Mouse (Mus musculus) embryo, embryonic 11.5 days (tissue): ENCODE data around the gene Tbl2.

Experiments used
- DNase-seq: peaks from one replicate; pipeline ENCODE4 v3.0.0-alpha.2; 2012; ENCODE audit warnings: low read depth, low spot score

The Tbl2 gene

DNA sequence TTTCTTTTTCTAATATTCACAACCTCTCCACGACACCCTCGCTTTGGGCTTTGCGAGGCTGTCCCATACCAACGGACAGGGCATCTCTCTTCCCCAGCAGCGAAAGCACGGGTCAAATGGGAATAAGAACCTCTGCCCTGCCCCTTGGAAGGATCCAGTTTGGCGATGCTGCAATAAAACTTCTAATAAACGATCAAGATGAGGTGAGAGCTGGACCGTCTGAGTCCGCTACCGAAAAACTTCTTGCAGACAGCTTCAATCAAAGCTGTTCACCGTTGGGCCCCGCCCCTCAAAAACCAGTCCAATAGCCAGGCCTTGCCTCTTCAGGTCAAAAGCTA lies 773 bp upstream of the Tbl2 start:
- no peak for DNase-seq

- no peak for DNase-seq
These were observed 342 bp downstream of the Tbl2 start for GRCm38 (mm10) chr5:135149820-135150178.

DNA sequence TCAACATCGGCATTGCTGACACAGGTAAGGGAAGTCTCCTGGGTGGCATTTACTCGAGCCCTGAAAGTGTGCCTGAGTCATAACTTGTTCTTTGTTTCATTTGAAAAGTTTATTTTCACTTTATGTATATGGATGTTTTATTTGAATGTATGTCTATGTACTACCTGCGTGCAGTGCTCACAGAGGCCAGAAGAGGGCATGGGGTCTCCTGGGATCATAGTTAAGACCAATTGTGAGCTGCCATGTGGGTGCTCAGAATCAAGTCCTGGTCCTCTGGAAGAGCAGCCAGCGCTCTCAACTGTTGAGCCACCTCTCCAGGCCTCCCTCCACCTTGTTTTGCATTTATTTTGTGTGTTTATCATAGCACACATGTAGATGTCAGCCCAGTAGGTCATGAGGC lies 7.0 kb downstream of the Tbl2 start:
- DNase-seq = no peak

DNA sequence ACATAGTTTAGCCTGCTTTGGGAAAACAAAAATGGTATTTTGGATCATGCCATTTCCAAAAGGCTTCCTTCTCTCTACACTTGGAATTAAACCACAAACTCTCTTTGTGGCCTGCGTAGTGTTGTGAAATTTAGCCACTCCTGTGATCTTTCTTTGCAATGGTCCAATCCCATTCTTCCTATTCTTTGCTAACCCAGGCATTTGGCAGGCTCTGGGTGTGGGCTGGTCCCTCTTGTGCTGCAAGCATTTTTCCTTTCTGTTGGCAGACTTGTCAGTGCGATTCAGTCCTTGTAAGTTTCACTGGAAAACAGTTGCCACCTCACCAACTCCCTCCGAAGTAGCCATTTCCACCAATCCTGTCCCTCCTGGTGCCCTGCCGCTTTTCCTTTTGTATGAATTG lies 11.8 kb downstream of the Tbl2 start:
- no peak for DNase-seq

DNA sequence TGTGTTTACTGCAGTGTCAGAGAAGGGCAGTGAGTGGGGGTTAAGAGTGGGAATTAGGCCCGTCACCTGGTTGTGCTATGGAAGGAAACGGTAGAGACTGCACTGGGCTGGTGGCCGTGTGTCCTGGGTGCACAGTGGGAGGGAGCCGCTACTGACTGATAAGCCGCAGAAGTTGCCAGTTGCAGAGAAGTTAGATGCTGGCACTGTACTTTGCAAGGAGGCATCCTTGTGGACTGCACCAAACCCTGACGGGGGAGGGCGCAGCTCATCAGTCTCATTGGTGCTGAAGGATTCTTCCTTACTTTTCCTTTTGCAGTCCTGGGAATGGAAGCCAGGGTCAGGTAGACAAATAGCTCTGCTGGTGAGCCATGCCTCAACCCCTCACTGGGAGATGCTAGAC lies 12.2 kb downstream of the Tbl2 start:
- DNase-seq = no peak

GRCm38 (mm10) chr5:135162361-135162760 lies 12.9 kb downstream of the Tbl2 start:
- DNase-seq = no peak

- no peak for DNase-seq
These were observed 13.4 kb downstream of the Tbl2 start for GRCm38 (mm10) chr5:135162821-135163220.

DNA sequence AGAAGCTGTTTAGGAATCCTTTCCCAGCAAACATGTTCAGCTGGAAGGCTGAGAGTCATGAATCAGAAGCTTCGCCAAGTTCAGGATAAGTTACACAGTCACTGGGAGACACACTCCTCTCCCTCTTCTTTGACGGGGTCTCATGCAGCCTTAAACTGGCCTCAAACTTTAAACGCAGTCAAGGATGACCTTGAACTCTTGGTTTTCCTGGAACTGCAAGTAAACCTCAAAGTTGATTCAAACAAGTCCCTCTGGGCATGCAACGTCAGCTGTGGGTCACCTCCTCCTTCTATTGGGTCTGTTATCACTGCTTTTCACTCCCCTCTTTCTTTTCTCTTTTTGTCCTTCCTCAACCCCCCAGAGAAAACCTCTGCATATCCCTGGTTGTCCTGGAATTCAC lies 17.5 kb downstream of the Tbl2 start:
- no peak for DNase-seq

DNA sequence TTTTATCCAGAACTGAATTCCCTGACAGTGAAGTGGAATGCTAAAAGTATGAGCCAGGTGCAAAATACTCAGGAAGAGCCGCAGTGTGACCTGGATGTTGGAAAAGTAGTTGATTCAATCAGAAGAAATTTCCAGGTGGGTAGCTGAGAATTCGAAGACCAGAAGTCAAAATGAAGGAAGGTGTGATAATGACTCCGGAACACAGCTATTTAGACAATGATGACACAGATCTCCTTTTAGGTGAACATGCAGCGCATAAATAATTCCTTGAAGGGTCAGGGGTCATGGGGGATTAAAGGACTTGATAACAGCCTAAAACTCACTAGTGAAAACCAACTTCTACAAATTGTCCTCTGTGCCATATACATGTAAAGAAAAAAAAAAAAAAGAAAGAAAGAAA lies 18.0 kb downstream of the Tbl2 start:
- DNase-seq = no peak

DNA sequence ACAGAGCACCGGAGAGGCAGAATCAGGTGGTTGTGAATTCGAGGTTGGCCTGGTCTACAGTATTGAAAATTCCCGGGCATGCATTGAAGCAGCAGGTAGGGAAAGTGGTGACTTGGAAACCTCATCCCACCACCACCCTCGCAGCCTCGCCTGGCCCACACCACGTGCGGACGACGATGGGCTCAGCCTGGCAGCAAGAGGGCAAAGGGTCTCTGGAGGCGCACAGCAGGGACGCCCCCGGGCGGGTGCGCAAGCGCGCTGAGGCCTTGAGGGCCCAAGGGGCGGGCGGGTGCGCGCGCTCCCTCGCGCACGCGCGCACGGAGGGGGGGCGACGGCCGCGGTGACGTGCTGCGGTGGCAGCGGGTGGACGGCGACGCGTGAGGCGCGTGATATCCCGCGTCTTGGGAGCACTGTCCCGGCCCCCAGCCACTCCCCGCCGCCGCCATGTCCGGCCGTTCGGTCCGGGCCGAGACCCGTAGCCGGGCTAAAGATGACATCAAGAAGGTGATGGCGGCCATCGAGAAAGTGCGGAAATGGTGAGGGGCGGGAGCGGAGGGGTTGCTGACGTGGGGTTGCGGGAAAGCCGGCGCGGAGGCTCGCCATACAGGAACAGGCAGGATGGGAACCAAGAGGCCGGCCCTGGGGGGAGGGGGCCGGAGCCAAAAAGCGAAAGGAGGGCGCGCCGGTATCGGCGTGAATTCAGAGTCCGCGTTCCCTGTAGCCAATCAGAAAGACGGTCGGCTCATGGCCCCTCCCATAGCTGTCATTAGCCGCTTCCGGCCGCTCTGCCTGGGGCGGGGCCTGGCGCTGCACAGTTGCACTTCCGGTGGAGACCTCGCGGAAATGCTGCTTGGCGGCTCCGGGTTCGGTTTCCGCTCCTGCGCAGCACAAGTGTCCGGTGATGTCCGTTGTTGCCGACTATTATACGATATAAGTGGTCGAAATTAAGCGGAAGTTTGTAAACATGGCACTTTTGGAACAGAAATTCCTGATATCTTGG lies 18.9 kb downstream of the Tbl2 start, which contains the start of gene Bcl7b:
Gene Bcl7b, plus strand, starts transcription at position 221 of the 1,000 bp plus-strand sequence.
- peak; percentile 93 for DNase-seq

DNA sequence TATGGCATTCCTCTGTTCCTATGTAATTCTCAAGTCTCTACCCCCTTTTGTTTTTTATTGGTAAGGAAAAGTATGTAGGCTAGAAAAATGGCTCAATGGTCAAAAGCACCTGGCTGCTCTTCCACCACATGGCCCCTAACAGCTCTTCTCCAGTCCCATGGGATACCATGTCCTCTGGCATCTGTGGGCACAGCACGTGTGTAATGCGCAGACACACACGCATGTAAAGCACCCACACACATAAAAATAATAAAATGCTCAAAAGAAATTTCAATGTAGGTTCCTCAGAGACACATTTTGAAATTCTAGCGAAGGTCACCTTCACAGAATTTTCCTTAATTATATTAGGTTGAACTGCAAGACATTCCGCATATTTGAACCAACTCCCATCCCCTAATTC lies 20.0 kb downstream of the Tbl2 start:
- DNase-seq = no peak

- DNase-seq = no peak
These were observed 22.3 kb downstream of the Tbl2 start for GRCm38 (mm10) chr5:135171688-135172220.

- DNase-seq = no peak
These were observed 23.5 kb downstream of the Tbl2 start for GRCm38 (mm10) chr5:135172986-135173385.

- DNase-seq = no peak
These were observed 25.6 kb downstream of the Tbl2 start for GRCm38 (mm10) chr5:135175086-135175485.

- no peak for DNase-seq
These were observed 29.1 kb downstream of the Tbl2 start for GRCm38 (mm10) chr5:135178523-135178922.

- DNase-seq = no peak
These were observed 29.5 kb downstream of the Tbl2 start for GRCm38 (mm10) chr5:135178996-135179395.

- DNase-seq = no peak
These were observed 30.2 kb downstream of the Tbl2 start for GRCm38 (mm10) chr5:135179616-135180015.

DNA sequence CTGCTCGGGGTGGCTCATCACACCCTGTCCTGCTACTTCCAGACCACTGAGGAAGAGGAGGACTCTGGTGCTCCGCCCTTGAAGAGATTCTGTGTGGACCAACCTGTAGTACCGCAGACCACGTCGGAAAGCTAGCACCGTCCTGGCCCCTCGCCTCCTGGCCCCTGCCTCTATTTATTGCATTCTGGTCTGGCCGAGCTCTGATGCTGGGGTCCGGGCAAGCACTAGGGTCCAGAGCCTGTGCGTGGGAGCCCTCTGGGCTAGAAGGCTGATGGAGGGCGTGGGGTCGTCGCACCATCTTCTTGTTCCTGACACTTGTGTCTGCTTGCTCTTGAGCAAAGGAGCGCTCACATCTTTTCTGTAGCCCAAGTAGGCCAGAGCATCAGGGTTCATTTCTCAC lies 31.3 kb downstream of the Tbl2 start:
- no peak for DNase-seq

GRCm38 (mm10) chr5:135181776-135182175 lies 32.3 kb downstream of the Tbl2 start:
- no peak for DNase-seq

DNA sequence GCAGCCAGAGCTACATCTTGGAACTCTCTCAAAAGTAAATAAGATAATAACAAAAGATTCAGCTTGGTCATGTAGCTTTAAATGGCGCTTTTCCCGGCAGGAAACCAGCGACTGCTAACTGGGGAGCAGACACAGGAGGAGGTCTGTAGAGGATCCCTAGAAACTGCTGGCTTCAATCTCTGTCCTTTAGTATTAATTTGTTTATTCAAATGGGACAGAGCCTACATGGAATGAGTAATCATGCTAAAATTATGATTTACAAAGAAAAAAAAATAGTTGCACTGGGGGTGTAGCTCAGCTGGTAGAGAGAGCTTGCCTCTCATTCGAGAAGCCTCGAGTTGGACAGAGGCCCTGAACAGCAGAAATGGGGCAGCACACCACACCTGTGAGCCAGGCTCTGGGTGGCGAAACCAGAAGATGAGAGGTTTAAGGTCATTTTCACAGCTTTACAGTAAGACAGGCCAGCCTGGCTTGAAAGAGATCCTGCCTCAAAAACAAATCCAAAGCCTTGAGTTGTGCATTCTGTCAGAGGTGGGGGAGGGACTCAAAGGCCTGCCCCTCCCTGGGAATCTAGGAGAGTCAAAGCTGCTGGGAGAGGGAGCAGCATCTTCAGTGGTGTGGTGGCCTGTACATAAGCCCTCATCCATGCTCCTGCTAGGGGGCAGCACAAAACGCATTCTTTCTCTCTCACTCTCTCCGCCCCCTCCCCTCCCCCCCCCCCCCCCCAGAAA lies 33.8 kb downstream of the Tbl2 start:
- DNase-seq = no peak

DNA sequence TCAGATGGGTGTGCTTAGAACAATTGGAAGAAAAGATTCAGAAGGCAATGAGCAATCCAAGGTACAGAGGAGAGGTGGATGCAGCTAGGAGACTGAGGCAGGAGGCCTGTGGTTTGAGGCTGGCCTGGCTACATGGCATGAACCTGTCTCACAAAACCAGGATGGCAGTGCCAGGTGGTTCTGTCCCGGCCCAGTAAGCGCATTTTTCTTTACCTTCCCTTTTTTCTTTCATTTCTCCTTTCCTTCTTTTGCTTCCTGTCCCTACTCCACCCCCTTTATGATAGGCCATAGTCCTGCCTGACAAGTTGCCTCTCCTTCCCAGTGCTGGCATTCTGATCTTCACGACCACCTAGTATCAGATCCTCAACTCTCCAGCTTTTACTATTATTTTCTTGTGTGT lies 35.6 kb downstream of the Tbl2 start:
- no peak for DNase-seq

DNA sequence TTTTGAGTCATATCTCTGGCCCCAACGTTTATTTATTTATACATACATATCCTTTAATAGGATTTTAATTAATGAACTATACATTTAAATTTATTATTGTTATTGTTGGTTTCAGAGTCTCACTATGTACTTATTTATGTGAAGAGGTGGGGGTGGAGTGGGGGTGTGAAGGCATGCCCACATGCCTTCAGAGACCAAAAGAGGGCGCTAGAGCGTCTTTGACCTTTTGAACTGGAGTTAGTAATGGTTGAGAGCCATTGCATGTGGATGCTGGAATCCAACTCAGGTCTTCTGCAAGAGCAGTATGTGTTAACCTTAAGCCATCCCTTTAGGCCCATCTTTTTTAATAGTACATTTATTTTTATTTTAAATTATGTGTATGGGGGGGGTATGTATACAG lies 36.1 kb downstream of the Tbl2 start:
- no peak for DNase-seq

DNA sequence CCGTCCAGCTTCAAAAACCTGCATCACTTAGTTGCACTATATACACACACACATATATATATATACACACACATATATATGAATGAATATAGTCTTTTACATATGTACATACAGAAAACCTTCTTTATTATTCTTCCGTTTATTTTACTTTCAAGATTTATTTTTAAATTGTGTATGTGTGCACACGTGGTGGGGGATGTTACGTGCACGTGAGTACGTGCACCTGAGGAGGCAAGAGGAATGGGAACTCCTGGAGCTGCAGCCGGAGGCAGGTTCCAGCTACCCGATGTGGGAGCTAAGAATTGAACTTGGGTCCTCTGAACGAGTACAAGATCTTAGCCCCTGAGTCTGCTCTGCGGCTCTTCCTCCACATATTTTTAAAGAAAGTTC lies 36.8 kb downstream of the Tbl2 start:
- no peak for DNase-seq
